Mouse (Mus musculus): ENCODE results near the gene Phlda2.

Gene Phlda2

DNA sequence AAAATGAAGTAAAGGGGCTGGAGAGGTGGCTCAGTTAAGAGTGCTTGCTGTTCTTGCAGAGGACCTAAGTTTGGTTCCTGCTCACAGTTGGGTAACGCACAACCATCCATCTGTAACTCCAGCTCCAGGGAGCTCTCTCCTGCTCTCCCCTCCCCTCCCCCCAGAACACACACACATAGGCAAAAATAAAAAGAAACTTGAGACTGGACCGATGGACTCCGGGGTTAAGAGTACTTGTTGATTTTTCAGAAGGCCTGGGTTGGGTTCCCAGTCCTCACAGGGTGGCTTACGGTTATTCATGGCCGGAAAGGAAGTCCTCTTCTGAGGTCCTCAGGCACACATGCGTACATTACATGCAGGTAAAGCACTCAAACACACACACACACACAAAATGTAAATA, 976 bp upstream of the Phlda2 start:
- DNase-seq (ENCODE audit: low read depth, low spot score) = no peak

- DNase-seq (ENCODE audit: low read depth, low spot score) = no peak
These were observed 1.1 kb downstream of the Phlda2 start for GRCm38 (mm10) chr7:143501643-143502417.

DNA sequence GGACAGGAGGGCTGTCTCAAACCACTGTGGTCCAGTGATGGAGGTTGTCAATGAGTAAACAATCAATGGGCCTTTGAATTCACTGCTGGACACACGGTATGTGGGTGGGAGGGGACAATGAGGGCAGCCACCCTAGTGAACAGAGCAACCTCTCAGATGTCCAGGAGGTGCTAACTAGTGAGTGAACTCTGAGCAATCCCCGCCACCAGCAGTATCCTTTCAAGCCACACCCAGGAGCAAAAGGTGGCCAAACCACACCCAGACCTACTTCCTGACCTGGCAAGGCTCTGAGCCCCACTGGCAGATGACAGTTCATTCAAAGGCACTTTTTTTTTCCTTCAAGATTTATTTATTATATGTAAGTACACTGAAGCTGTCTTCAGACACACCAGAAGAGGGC, 2.0 kb downstream of the Phlda2 start:
- no peak for DNase-seq (ENCODE audit: low read depth, low spot score)

GRCm38 (mm10) chr7:143498584-143498983, 4.4 kb downstream of the Phlda2 start:
- no peak for DNase-seq (ENCODE audit: low read depth, low spot score)

DNA sequence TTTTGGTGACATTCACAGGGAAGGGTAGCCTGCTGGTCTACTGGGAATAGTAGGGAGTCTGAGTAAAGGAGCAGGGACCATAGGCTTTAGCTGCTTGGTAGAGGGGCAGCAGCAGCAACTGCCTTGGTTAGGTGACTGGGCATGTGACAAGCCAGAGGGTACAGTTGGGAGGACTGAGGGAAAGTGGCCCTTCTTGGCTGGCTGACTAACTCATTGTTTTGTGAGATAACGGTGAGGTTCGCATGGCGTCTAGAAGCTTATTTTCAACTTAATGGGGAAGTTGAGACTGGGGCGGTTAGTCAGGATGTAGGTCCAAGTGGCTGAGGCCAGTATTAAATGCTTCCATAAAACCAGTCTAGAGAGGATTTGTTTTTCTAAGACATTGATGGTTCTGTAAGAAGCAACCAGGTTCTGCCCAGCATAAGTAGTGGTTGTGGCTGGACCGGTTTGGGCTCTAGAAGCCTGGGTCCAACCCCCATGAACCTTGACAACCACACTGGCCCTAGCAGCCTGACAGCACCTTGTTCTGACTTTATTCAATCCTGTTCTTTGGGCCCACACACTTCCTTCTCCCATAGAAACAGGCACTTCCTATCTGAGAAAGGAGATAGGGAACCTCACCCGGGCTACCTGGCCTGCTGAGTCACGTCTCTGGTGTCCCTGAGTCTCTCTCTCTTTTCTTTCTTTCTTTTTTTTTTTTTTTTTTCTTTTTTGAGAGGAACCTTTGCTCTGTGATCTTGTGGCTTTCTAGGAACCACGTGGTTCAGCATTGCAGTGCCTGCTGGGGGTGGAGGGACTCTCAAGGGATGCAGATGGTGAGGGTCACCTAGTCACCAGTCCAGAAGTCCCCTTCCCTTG, 7.6 kb downstream of the Phlda2 start:
- no peak for DNase-seq (ENCODE audit: low read depth, low spot score)

GRCm38 (mm10) chr7:143493616-143494126, 9.3 kb downstream of the Phlda2 start:
- no peak for DNase-seq (ENCODE audit: low read depth, low spot score)

DNA sequence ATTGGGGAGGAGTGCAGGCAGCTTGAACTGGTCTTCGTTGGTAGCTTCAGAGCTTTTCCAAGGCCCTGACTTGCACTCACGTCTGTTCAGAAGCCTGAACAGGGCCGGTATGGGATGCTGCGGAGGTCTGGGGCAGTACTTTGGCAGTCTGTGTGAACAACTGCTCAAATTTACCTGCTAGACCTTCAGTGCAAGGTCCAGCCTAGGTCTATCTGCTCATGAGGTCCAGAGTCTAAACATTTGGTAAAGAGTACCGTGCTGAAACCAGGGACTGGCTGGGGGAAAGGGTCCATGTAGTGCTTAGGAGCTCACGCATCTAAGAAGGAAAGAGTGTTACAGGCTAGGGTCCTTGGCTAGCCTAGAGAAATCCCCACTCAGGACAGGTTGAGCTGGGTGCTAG, 13.2 kb downstream of the Phlda2 start:
- DNase-seq (ENCODE audit: low read depth, low spot score) = no peak

DNA sequence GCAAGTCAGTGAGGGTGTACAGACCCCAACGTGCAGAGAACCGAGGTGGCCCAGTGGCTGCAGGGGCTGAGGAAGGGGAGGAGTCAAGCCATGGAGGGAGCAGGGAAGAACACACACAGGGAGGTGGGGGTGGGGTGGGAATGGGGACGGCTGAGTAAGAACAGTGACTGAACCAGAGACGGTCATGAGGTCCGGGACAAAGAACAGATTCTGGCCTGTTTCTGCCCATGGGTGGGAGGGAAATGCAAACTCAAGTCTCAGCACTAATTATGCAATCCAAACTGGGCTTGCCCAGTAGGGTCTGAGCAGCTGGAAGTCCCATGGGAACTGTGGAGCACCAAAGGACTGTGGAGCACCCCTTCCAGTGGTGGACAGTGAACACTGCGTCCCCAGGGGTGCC, 20.4 kb downstream of the Phlda2 start:
- DNase-seq (ENCODE audit: low read depth, low spot score) = no peak

DNA sequence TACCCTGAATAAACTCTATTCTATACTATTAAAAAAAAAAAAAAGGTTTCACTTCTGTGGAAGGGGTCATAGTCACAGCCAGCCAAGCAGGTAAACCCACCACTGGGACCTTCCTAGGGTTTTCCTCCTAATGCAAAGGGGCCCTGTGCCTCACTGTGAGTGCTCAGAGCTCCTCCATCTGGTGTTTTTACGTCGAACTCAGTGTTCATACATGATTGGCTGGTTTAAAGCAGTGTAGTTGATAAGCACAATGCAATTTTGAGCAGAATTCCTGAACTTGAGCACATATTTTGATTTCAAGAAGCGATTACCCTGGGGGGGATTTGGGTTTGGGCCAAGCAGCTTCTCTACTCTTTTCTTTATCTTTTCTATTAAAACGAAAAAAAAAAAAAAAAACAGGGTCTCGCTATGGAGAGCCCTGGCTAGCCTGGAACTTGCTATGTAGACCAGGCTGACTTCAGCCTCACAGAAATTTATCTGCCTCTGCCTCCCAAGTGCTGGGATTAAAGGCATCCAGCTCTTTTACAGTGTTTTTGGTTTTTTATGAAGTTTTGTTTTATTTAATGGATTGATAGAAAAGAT, 21.1 kb downstream of the Phlda2 start:
- DNase-seq (ENCODE audit: low read depth, low spot score) = no peak

GRCm38 (mm10) chr7:143480498-143480897, 22.5 kb downstream of the Phlda2 start:
- DNase-seq (ENCODE audit: low read depth, low spot score) = peak; percentile 61

- no peak for DNase-seq (ENCODE audit: low read depth, low spot score)
These were observed 25.1 kb downstream of the Phlda2 start for GRCm38 (mm10) chr7:143477800-143478199.

DNA sequence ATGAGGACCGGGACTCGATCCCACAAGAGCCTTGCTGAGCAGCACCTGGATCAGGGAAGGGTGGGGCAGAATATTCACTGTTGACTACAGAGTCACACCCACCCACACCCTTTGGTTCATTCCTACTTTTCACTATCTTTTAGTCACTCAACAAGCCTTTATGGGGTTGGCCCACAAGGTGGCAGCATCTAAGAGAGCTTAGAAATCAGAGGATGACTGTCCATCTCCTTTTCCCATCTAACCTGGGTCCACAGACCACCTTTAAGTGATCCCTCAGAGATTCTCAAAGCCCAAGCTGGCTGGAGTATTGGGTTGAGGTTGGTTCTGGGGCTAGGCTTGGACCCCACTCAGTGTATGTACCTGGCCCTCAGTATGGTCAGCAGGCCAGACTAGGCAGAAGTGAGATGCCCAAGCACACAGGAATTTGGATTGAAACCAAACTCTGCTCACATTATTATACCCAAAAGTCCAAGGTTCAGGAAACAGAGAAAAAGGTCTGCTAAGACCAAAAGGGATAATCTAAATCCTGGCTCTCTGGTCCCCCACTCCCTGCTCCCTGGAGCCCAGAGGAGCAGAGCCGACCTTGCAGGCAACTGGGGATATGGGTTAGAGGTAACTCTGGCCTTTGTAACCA, 26.1 kb downstream of the Phlda2 start:
- peak; percentile 14 for DNase-seq (ENCODE audit: low read depth, low spot score)

DNA sequence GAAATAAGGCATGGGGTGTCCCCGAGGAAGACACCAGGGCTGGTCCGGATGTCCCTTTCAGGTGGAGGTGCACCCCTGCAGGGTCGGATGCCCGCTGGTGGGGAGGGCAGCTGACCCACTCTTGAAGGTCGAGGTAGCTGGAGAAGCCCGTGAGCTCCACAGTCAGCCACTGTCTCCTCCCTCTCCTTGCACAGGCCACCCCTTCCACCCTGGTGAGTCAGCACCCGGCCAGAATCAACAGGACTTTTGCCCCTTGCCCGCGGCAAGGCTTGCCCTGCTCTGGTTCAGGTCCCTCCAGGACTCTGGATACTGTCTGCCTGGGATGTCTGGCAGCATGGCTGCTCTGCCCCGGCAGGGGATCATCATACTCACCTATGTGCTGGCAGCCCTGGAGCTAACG, 27.1 kb downstream of the Phlda2 start:
- no peak for DNase-seq (ENCODE audit: low read depth, low spot score)

DNA sequence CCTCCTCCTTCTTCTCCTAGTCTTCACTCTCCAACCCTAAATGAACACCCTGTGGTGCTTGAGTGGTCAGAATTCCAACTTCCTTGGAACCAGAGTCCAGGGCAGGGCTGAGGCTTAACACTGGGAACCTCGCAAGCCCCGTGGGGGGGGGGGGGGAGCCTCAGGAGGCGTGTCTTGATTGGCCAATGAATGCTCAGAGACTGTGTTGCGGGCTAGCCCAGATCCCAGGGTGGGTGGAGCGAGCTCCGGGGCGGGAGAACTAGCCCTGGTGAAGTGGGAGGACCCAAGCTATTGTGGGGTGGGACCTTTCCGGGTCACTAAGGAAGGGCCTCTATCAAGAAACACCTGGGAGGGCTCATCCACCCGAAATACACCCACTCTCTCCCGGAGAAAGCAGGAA, 28.1 kb downstream of the Phlda2 start:
- no peak for DNase-seq (ENCODE audit: low read depth, low spot score)

DNA sequence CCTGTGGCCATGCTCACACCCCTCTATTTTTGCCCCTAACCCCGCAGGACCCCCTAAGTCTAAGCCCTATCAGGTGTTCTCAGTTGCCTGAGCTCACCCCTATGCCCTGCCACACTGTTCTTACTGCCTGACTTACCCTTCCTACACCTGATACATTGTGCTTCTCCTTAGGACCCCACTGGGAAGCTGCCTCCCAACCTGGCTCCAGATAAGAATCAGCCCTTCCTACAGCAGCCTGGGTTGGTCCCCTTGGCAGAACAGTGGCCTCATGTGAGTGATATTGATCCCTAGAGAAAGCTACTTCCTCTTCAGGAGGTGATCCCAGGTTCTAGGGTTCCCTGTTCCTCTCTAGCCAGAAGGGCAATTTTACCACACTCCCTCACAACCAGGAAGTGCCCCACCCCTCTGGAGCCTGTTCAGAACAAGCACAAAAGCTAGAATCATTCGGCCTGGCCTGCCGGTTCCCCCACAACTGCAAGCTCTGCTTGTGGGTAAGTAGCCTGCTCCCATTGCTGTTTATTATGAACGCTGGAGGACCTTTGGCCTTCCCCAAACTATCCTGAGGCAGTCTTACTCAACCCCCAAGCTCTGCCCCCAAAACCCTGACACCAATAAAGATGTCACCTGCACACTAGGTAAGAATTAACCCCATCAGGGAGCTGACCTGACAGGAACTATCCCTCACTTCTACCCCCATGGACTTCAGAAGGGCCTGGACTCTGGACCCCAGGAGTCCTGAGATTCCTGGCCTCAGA, 29.4 kb downstream of the Phlda2 start, which contains the start of gene Slc22a18:
Gene Slc22a18 (plus strand): TSS at position 390 of the 755 bp plus-strand sequence.
- DNase-seq (ENCODE audit: low read depth, low spot score) = no peak

DNA sequence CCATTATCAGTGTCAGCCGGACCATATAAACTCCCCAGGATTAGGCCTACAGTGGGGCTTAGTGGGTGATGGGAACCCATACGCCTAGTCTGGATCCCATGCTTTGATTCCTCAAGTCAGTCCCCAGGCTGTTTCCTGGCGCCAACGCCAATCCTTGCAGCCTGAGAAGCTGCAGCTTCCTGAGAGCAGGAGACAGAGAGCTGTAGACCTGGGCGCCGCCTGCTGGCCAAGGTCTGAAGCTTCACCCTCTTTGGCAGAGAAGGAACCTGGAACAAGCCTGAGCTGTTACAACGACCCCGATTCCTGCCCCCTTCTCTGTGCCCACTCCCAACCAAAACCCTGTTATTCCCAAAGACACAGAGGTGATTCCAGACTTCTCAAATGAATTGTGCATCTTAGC, 33.0 kb downstream of the Phlda2 start:
- DNase-seq (ENCODE audit: low read depth, low spot score) = peak; percentile 50

- DNase-seq (ENCODE audit: low read depth, low spot score) = no peak
These were observed 35.2 kb downstream of the Phlda2 start for GRCm38 (mm10) chr7:143467714-143468113.

GRCm38 (mm10) chr7:143466099-143466677, 36.8 kb downstream of the Phlda2 start:
- DNase-seq (ENCODE audit: low read depth, low spot score) = peak; percentile 76

- DNase-seq (ENCODE audit: low read depth, low spot score) = no peak
These were observed 38.0 kb downstream of the Phlda2 start for GRCm38 (mm10) chr7:143464811-143465560.

DNA sequence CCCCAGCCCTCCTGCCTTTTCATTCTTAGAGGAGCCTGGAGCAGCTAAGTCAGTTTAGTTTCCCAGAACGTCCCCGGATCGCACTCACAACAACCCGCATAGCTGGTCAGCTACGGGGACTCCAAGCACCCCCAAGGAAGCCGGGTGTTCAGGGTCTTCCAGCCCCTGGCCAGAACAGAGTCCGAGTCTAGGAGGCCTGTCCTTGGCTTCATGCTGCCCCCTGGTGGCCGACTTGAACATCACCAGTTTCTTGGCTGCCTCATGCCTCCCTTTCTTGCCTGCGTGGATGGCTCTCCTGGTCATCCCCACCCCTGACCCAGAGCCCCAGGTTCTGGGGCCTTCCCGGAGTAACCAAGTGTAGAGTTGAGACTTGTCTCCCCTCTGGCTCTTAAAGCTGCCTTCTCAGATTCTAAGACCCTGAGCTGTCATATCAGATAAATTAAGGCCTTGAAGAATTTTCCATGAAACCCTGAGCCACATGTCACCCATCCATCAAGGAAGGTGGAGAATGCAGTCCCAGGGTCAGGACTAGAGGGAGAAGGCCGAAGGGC, 39.0 kb downstream of the Phlda2 start:
- peak; percentile 54 for DNase-seq (ENCODE audit: low read depth, low spot score)
